Mouse (Mus musculus) cerebellum, adult 2 months (tissue): ENCODE data around the gene A530084C06Rik.

ENCODE experiments used
- CTCF ChIP-seq: fragments of 200-500 bp; IDR thresholded peaks from 2 replicates; pipeline ENCODE4 v1.5.1; 2011; ENCODE audit warnings: low read depth, mild to moderate bottlenecking, control low read depth, low read length, moderate library complexity, borderline replicate concordance; ENCODE audit not compliant: insufficient read depth
- POLR2A ChIP-seq: fragments of 200-500 bp; IDR thresholded peaks from 2 replicates; pipeline ENCODE4 v1.6.1; 2011; ENCODE audit warnings: low read length, control low read depth, borderline replicate concordance; ENCODE audit not compliant: insufficient read depth

- TF ChIP-seq POLR2A: no peak
- no peak for TF ChIP-seq CTCF
Measured at GRCm38 (mm10) chr13:31599576-31599975, 40.4 kb upstream of the A530084C06Rik start.
